Mouse (Mus musculus): Measurements from ENCODE around the gene Yif1b.

Gene Yif1b

GRCm38 (mm10) chr7:29244732-29245416 is 6.7 kb downstream of the Yif1b start:
- peak in 1 of 2 experiments; percentile 37 for DNase-seq

- DNase-seq, result no peak
Measured at GRCm38 (mm10) chr7:29246015-29246414, 7.9 kb downstream of the Yif1b start.

- DNase-seq, result no peak
Measured at GRCm38 (mm10) chr7:29246619-29247313, 8.6 kb downstream of the Yif1b start.

GRCm38 (mm10) chr7:29247314-29247700 is 9.2 kb downstream of the Yif1b start:
- DNase-seq, result peak; percentile 75 to 81

- no peak for DNase-seq
Measured at GRCm38 (mm10) chr7:29247706-29248105, 9.6 kb downstream of the Yif1b start.

- no peak for DNase-seq
Measured at GRCm38 (mm10) chr7:29248261-29248841, 10.2 kb downstream of the Yif1b start, which contains the start of gene 2200002D01Rik. Gene 2200002D01Rik (minus strand): TSS chr7:29248466.

GRCm38 (mm10) chr7:29251166-29251565 is 13.0 kb downstream of the Yif1b start:
- no peak for DNase-seq

- DNase-seq, result no peak
Measured at GRCm38 (mm10) chr7:29253842-29254241, 15.7 kb downstream of the Yif1b start.

- DNase-seq, result no peak
Measured at GRCm38 (mm10) chr7:29255875-29256274, 17.7 kb downstream of the Yif1b start.

- no peak for DNase-seq
Measured at GRCm38 (mm10) chr7:29257368-29257767, 19.2 kb downstream of the Yif1b start.

GRCm38 (mm10) chr7:29259781-29260730 is 21.9 kb downstream of the Yif1b start:
- DNase-seq, result no peak

- DNase-seq, result no peak
Measured at GRCm38 (mm10) chr7:29262151-29262550, 24.0 kb downstream of the Yif1b start.

GRCm38 (mm10) chr7:29263831-29264230 is 25.7 kb downstream of the Yif1b start:
- no peak for DNase-seq

GRCm38 (mm10) chr7:29265636-29266035 is 27.5 kb downstream of the Yif1b start:
- DNase-seq, result no peak

GRCm38 (mm10) chr7:29266931-29267330 is 28.8 kb downstream of the Yif1b start:
- DNase-seq, result no peak

GRCm38 (mm10) chr7:29270445-29270844 is 32.3 kb downstream of the Yif1b start:
- no peak for DNase-seq

- DNase-seq, result no peak
Measured at GRCm38 (mm10) chr7:29271687-29272465, 33.7 kb downstream of the Yif1b start.

GRCm38 (mm10) chr7:29276715-29277114 is 38.6 kb downstream of the Yif1b start:
- no peak for DNase-seq

GRCm38 (mm10) chr7:29277510-29277909 is 39.4 kb downstream of the Yif1b start:
- DNase-seq, result no peak

- no peak for DNase-seq
Measured at GRCm38 (mm10) chr7:29279261-29279660, 41.1 kb downstream of the Yif1b start.

GRCm38 (mm10) chr7:29279924-29280323 is 41.8 kb downstream of the Yif1b start:
- DNase-seq, result no peak

- no peak for DNase-seq
Measured at GRCm38 (mm10) chr7:29280801-29281200, 42.7 kb downstream of the Yif1b start.

All from cerebellum, postnatal 36 days (tissue).